Mouse (Mus musculus) cerebellum, adult 11-12 months (tissue): ENCODE data around the gene Myo1g.
"Not testable (repeated sequence)": the region's sequence is repeated elsewhere in the genome, so short reads cannot be mapped to it uniquely, and the experiment has no call there.

ENCODE experiments used
- DNase-seq: peaks from one replicate; pipeline ENCODE4 v3.0.0; 2022

Gene Myo1g

GRCm38 (mm10) chr11:6528186-6529006, 7.6 kb upstream of the Myo1g start:
- DNase-seq = peak; percentile 96

GRCm38 (mm10) chr11:6527256-6528185, 6.8 kb upstream of the Myo1g start:
- DNase-seq = no peak

- DNase-seq = not testable (repeated sequence)
Observed at GRCm38 (mm10) chr11:6526526-6527255, 5.9 kb upstream of the Myo1g start.

- DNase-seq = no peak
Observed at GRCm38 (mm10) chr11:6525241-6525640, 4.5 kb upstream of the Myo1g start.

GRCm38 (mm10) chr11:6524880-6525238, 4.1 kb upstream of the Myo1g start:
- DNase-seq = no peak

- no peak for DNase-seq
Observed at GRCm38 (mm10) chr11:6524165-6524879, 3.6 kb upstream of the Myo1g start.

- no peak for DNase-seq
Observed at GRCm38 (mm10) chr11:6523662-6524088, 2.9 kb upstream of the Myo1g start.

- DNase-seq = no peak
Observed at GRCm38 (mm10) chr11:6522782-6523525, 2.2 kb upstream of the Myo1g start.

GRCm38 (mm10) chr11:6519491-6520033, 1.2 kb downstream of the Myo1g start:
- no peak for DNase-seq

GRCm38 (mm10) chr11:6514837-6515236, 5.9 kb downstream of the Myo1g start:
- no peak for DNase-seq

- DNase-seq = no peak
Observed at GRCm38 (mm10) chr11:6508269-6508876, 12.4 kb downstream of the Myo1g start.

GRCm38 (mm10) chr11:6506516-6506915, 14.2 kb downstream of the Myo1g start:
- DNase-seq = no peak

GRCm38 (mm10) chr11:6504689-6505088, 16.1 kb downstream of the Myo1g start:
- no peak for DNase-seq

- DNase-seq = peak; percentile 85
Observed at GRCm38 (mm10) chr11:6504226-6504625, 16.5 kb downstream of the Myo1g start.

- no peak for DNase-seq
Observed at GRCm38 (mm10) chr11:6502506-6502905, 18.3 kb downstream of the Myo1g start.

GRCm38 (mm10) chr11:6497311-6497948, 23.3 kb downstream of the Myo1g start:
- DNase-seq = peak; percentile 57

GRCm38 (mm10) chr11:6489691-6490503, 30.9 kb downstream of the Myo1g start:
- peak; percentile 66 for DNase-seq

GRCm38 (mm10) chr11:6489257-6489656, 31.5 kb downstream of the Myo1g start:
- no peak for DNase-seq

- DNase-seq = no peak
Observed at GRCm38 (mm10) chr11:6488041-6488684, 32.6 kb downstream of the Myo1g start.
